Mouse (Mus musculus) lung, postnatal 0 days (tissue): ENCODE data around the gene Glyat. TPM values are rescaled to one million over a fixed set of nuclear protein-coding genes. Genes with fewer than 3 reads are reported as not detected.

ENCODE experiments used
- ATAC-seq: fragments of 200-750 bp; cut with Nextera tagmentation; 2 replicates; pipeline ENCODE4 v1.8.0; 2017; ENCODE audit warnings: moderate library complexity
- DNase-seq: peaks from one replicate; pipeline ENCODE4 v3.0.0-alpha.2; 2016; ENCODE audit warnings: low spot score
- H3K27ac ChIP-seq: fragments of 300-500 bp; sonication (generic); 2 replicates; pipeline ENCODE4 v1.5.1; 2014; ENCODE audit warnings: antibody characterized with exemption, mild to moderate bottlenecking, low read length, mixed read lengths
- H3K27me3 ChIP-seq: fragments of 300-500 bp; sonication (generic); replicated peaks from 2 replicates; pipeline ENCODE4 v1.6.1; 2014; ENCODE audit warnings: low read length, mixed read lengths; ENCODE audit not compliant: insufficient read depth
- H3K36me3 ChIP-seq: fragments of 300-500 bp; sonication (generic); 2 replicates; pipeline ENCODE4 v1.6.1; 2014; ENCODE audit warnings: low read length, mixed read lengths; ENCODE audit not compliant: insufficient read depth
- H3K4me1 ChIP-seq: fragments of 300-500 bp; sonication (generic); 2 replicates; pipeline ENCODE4 v1.6.1; 2014; ENCODE audit warnings: antibody characterized with exemption, low read depth, low read length, mixed read lengths; ENCODE audit not compliant: insufficient read depth
- H3K4me2 ChIP-seq: fragments of 300-500 bp; sonication (generic); replicated peaks from 2 replicates; pipeline ENCODE4 v1.6.1; 2014; ENCODE audit warnings: low read depth, mild to moderate bottlenecking, low read length, moderate library complexity, mixed read lengths
- H3K4me3 ChIP-seq: fragments of 300-500 bp; sonication (generic); 2 replicates; pipeline ENCODE4 v1.5.1; 2014; ENCODE audit warnings: low read depth, low read length
- H3K9ac ChIP-seq: fragments of 300-500 bp; sonication (generic); replicated peaks from 2 replicates; pipeline ENCODE4 v1.6.1; 2014; ENCODE audit warnings: low read depth, mild to moderate bottlenecking
- H3K9me3 ChIP-seq: fragments of 300-500 bp; sonication (generic); 2 replicates; pipeline ENCODE4 v1.6.1; 2016; ENCODE audit warnings: low read length, mixed read lengths
- CTCF ChIP-seq: IDR thresholded peaks from 2 replicates; pipeline ENCODE4 v1.5.1; 2016; ENCODE audit warnings: antibody characterized with exemption, mild to moderate bottlenecking
- EP300 ChIP-seq: IDR thresholded peaks from 2 replicates; pipeline ENCODE4 v1.6.1; 2016; ENCODE audit warnings: antibody characterized with exemption, mild to moderate bottlenecking, control low read depth
- WGBS: fragments of 180-500 bp; shearing (Covaris S2); extraction: QIAGEN DNeasy Blood & Tissue Kit; methylation state at CpG from one replicate; pipeline ENCODE4 v1.1.7; 2014; 5-methylcytosine and 5-hydroxymethylcytosine counted together
- polyA plus RNA-seq: library from polyadenylated mRNA; unstranded; fragments of >200 nt; fragmentation: Nextera tagmentation; extraction: Ambion mirVana; gene quantifications from 2 replicates; pipeline ENCODE4 v1.2.1, GENCODE M21; 2015

Gene Glyat
- polyA plus RNA-seq, 1 experiment from 2014 or later = not detected

DNA sequence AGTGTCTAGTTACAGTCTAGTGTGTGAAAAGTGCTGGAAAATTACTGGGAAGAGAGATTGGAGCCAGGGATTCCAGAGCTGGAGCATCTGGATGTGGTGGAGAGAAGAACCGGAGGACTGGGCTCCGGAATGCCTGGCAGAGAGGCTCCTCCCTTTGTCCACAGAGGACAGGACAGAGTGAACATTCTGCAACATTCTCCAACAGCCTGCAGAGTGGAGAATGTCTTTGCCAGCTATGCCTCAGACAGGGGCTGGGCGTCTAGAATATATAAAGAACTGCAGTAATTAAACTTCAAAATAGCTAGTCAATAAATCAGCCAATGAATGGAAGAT lies 36.1 kb upstream of the Glyat start:
- no peak for ATAC-seq
- Histone ChIP-seq H3K4me1 (peaks cover 4% of the 10 kb centered on the region; the same call in 1 of the 2 replicates), H3K4me2 (no peak overlapping the region; the same call in 1 of the 2 replicates), H3K4me3 (no peak overlapping the region), H3K36me3 (no peaks in the 10 kb centered on the region), H3K27me3 (no peaks in the 10 kb centered on the region), H3K27ac (no peak overlapping the region), H3K9ac (no peak overlapping the region), H3K9me3 (no peaks in the 10 kb centered on the region)
- 40% methylated on average over 3 of the region's 3 CpGs for WGBS
- no peak for TF ChIP-seq CTCF
- no peak for TF ChIP-seq EP300
- DNase-seq = peak; percentile 11

DNA sequence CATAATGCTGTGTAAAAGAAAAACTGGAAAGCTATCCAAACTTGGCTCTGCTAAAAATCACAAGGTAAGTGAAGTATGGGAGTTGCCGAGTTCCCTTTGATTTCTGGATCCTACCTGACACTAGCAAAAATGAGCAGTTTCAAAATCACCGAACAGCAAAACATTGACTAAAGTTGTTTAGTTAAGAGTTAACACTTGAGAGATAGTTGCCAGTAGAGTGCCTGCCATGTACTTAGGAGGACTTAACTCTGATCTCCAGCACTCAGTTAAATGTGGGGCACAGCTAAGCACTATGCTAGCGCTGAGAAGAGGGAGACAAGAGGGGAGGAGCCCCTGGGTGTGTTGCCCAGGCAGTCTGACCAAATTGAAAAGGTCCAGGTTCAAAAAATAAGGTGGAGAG lies 34.4 kb upstream of the Glyat start:
- Histone ChIP-seq H3K27ac (no peak overlapping the region), H3K9ac (no peak overlapping the region), H3K4me2 (no peak overlapping the region), H3K4me1 (peaks cover 4% of the 10 kb centered on the region; the same call in 1 of the 2 replicates), H3K9me3 (no peaks in the 10 kb centered on the region), H3K4me3 (no peak overlapping the region), H3K27me3 (no peaks in the 10 kb centered on the region), H3K36me3 (no peaks in the 10 kb centered on the region)
- ATAC-seq (no peak), DNase-seq (no peak)
- 36% methylated on average over 3 of the region's 3 CpGs for WGBS
- TF ChIP-seq CTCF = no peak
- no peak for TF ChIP-seq EP300

DNA sequence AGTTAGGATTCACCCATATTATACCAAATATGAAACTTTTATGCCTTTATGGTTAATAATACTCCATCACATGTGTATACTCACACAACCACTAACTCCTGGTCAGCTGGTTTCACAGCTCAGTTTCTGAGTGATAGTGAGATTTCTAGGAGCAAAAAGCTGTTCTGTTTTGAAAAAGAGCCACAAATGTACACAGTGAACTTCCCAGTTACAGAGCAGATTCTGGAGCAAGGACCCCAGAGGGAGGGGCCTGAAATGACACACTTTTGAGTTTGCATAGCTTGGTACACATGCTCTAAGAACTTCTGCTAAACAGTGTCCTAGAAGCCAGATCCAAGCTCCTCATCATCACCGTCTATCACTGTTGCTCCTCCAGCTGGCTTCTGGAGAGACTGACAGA lies 33.4 kb upstream of the Glyat start, which contains the start of gene Gm4952:
Gene Gm4952 (plus strand): TSS at position 301 of the 400 bp plus-strand sequence.
- 48% methylated on average over 1 of the region's 1 CpGs for WGBS
- peaks cover 4% of the 10 kb centered on the region; the same call in 1 of the 2 replicates for H3K4me1 ChIP-seq
- no peak within 1 kb of the TSS for H3K4me3 ChIP-seq
- DNase-seq (no peak), ATAC-seq (no peak)
- H3K9me3 ChIP-seq = no peaks in the 10 kb centered on the region
- H3K9ac ChIP-seq = no peak within 1 kb of the TSS
- no peaks in the 10 kb centered on the region for H3K36me3 ChIP-seq
- no peak within 1 kb of the TSS for H3K27ac ChIP-seq
- H3K27me3 ChIP-seq = no peaks in the 10 kb centered on the region
- no peak within 1 kb of the TSS for H3K4me2 ChIP-seq
- no peak for TF ChIP-seq EP300
- no peak for TF ChIP-seq CTCF

- H3K4me2 ChIP-seq = no peak overlapping the region
- no peaks in the 10 kb centered on the region for H3K36me3 ChIP-seq
- no peak for DNase-seq
- no peak overlapping the region for H3K27ac ChIP-seq
- no peak for TF ChIP-seq EP300
- no peak for TF ChIP-seq CTCF
- H3K9me3 ChIP-seq = no peaks in the 10 kb centered on the region
- no peak for ATAC-seq
- H3K27me3 ChIP-seq = no peaks in the 10 kb centered on the region
- H3K4me1 ChIP-seq = peaks cover 4% of the 10 kb centered on the region; the same call in 1 of the 2 replicates
- no peak overlapping the region for H3K9ac ChIP-seq
- H3K4me3 ChIP-seq = no peak overlapping the region
- WGBS = 13% methylated on average over 2 of the region's 2 CpGs
Measured at GRCm38 (mm10) chr19:12600684-12601480, 32.2 kb upstream of the Glyat start.

- no peak for ATAC-seq
- Histone ChIP-seq H3K9ac (no peak overlapping the region), H3K4me1 (no peaks in the 10 kb centered on the region), H3K27ac (no peak overlapping the region), H3K9me3 (no peaks in the 10 kb centered on the region), H3K4me3 (no peak overlapping the region), H3K4me2 (no peak overlapping the region), H3K27me3 (no peaks in the 10 kb centered on the region), H3K36me3 (no peaks in the 10 kb centered on the region)
- no peak for TF ChIP-seq CTCF
- TF ChIP-seq EP300 = no peak
- no peak for DNase-seq
Measured at GRCm38 (mm10) chr19:12608336-12608735, 24.8 kb upstream of the Glyat start.

- WGBS = 74% methylated on average over 1 of the region's 1 CpGs
- H3K9ac ChIP-seq = no peak overlapping the region
- H3K36me3 ChIP-seq = no peaks in the 10 kb centered on the region
- TF ChIP-seq CTCF (no peak), EP300 (no peak)
- no peak overlapping the region for H3K4me3 ChIP-seq
- no peak overlapping the region for H3K27ac ChIP-seq
- no peaks in the 10 kb centered on the region for H3K27me3 ChIP-seq
- DNase-seq = no peak
- no peak overlapping the region for H3K4me2 ChIP-seq
- H3K9me3 ChIP-seq = no peaks in the 10 kb centered on the region
- no peak for ATAC-seq
- H3K4me1 ChIP-seq = no peaks in the 10 kb centered on the region
Measured at GRCm38 (mm10) chr19:12613646-12614045, 19.5 kb upstream of the Glyat start.
